Mouse (Mus musculus): ENCODE measurements around the gene Dennd4c. TPM values are rescaled to one million over a fixed set of nuclear protein-coding genes. Genes with fewer than 3 reads are reported as not detected.

Dennd4c gene
- total RNA-seq, 2 experiments from 2014 or later, result 29.3 to 34.1 TPM

GRCm38 (mm10) chr4:86882413-86882812 is 134.1 kb downstream of the Dennd4c start:
- no peak for DNase-seq

DNA sequence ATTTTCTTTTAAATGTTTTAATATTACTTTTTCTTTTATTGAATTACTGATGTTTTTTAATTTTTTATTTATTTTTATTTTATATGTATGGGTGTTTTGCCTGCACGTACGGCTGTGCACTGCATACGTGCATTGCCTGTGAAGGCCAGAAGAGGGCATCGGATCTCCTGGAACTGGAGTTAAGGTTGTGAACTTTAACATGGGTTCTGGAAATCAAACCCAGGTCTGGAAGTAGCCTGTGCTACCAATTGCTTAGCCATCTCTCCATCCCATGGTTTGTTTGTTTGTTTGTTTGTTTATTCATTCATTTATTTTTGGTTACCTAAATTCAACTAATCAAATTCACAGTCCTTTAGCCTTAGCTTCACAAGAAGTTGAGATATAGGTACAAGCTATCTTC is 136.6 kb downstream of the Dennd4c start:
- DNase-seq, result peak; percentile 57 to 70

- peak in 1 of 2 experiments; percentile 42 for DNase-seq
Observed at GRCm38 (mm10) chr4:86885790-86886159, 137.4 kb downstream of the Dennd4c start.

- peak; percentile 78 to 81 for DNase-seq
Observed at GRCm38 (mm10) chr4:86886160-86886878, 138.0 kb downstream of the Dennd4c start.

DNA sequence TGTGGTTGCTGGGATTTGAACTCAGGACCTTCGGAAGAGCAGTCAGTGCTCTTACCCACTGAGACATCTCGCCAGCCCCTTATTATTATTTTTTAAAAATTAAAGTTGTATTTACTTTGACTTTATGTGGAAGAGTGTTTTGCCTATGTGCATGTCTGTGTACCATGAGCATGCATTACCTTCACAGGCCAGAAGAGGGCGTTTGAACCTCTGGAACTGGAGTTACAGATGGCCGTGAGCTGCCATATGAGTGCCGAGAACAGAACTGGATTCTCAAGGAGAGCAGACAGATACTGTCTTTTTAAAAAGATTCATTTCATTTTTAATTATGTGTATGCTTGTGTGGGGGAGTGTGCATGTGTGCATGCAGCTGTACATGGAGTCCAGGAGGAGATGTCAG is 139.5 kb downstream of the Dennd4c start:
- no peak for DNase-seq

GRCm38 (mm10) chr4:86897411-86897810 is 149.1 kb downstream of the Dennd4c start:
- peak; percentile 61 to 86 for DNase-seq

- DNase-seq, result peak; percentile 82 to 88
Observed at GRCm38 (mm10) chr4:86898791-86899474, 150.6 kb downstream of the Dennd4c start.

Other genes with a start within 250 kb of the Dennd4c start
- gene Saxo1, start 190.2 kb upstream of the Dennd4c start, total RNA-seq (2021), result not detected
- gene Rraga, start 172.9 kb upstream of the Dennd4c start, total RNA-seq (2021), result 10 to 100 TPM; 56.6 to 61.6 TPM
- 1 to 10 TPM; 5.6 to 7.6 TPM for gene Haus6, start 136.5 kb upstream of the Dennd4c start, total RNA-seq (2021)
- gene Plin2, start 78.5 kb upstream of the Dennd4c start, total RNA-seq (2021), result 100 to 1,000 TPM; 116 to 138 TPM
- 100 to 1,000 TPM; 534 to 598 TPM for gene Rps6, start 108.9 kb downstream of the Dennd4c start, total RNA-seq (2021)
- 10 to 100 TPM; 18.6 to 23.0 TPM for gene Acer2, start 125.8 kb downstream of the Dennd4c start, total RNA-seq (2021)